Mouse (Mus musculus): Measurements from ENCODE around the gene Sdk2.

Gene Sdk2

DNA sequence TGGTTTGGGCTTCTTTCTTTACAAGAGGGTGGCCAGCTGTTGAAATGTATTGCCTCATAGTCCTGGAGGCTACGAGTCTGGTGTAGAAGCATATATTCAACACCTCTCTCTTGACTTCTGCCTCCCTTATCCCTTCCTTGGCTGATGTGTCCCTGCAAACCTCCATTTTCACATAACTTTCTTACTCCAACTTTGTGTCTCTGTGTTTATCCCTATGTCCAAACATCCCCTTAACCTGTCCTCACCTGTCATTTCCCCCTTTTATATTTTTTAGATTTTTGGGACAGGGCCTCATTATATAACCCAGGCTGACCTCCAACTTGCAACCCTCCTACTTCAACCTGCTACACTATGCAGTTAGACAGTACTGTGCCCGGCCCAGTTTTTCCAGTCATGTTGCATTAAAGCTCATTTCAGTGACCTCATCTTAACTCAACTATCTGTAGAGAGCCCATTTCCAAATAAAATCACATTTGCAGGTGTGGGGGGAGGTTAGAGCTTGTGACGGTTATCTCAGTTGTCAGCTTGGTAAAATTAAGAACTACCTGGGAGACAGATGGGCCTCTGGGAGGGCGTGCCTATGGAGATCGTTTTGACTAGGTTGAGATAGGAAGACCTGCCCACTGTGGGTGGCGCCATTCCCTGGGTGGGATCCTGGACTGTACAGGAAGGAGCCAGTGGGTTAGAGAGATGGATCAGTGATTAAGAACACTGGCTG lies 302.6 kb downstream of the Sdk2 start:
- CTCF ChIA-PET = interaction anchor here (0.5 to 0.7 kb wide), 2 partner anchors 13 to 456 kb away, joined by 3 to 4 read pairs; no protein-coding TSS in a partner anchor

DNA sequence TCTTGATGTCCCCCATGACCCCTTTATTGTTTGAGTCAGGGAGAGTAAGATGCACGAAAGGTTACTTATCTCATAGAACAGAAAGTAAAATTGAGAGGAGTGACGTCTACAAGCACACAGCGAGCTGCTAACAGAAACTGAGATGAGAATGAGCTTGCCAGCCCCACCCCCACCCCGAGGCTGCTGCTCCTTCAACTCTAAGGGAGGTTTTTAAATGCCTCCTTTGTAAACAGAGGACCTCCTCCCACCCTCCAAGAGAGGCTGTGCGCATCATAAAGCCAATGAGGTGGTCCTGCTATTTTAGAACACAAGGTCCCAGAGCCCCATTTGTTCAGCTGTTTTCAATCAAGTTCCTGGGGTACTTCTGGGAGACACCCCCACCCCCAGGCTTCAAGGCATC lies 303.4 kb downstream of the Sdk2 start:
- CTCF ChIA-PET = no interaction called here

DNA sequence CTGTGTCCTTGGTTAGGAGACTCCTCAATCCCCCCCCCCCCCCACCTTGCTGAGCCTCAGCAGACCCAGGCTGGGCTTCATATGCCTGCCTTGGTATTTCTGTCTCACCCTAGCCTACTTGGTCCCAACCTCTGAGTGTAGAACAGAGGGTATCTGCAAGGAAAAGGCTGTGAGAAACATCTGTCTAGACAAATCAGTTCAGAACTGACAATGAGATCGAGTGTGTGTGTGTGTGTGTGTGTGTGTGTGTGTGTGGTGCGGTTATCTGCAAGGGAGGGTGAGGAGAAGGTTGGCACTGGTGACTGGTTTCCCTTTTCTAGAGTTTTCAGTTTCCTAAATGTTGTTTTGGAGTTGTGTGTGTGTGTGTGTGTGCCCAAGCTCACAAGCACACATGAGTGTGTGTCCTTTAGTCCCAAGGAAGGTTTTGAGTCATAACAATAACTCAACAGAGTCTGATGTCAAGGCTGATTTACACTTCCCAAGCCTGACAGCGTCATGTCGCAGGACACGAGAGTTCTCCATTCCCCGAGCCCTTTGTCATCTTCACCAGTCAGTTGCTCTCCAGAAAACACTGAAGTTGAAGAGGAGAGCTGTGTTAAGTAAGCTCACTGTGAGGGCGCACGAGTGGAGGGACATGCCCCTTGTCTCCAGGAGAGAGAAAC lies 304.6 kb downstream of the Sdk2 start:
- CTCF ChIA-PET = no interaction called here

DNA sequence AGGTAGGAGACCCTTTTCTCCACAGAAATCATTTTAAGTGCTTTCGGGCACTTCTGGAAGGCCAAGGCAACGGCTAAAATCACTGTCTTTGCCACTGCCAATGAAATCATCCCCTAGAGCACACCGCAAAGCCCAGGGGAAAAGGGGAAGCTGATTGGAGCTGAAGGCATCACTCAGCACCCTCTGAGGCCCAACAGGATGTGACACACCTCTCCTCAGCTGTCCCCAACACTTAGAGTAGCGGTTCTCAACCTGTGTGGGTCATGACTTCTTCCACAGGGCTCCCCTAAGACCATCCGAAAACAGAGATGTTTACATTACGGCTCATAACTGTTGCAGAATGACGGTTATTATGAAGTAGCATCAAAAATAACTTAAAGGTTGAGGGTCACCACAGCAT lies 305.2 kb downstream of the Sdk2 start:
- CTCF ChIA-PET = no interaction called here

DNA sequence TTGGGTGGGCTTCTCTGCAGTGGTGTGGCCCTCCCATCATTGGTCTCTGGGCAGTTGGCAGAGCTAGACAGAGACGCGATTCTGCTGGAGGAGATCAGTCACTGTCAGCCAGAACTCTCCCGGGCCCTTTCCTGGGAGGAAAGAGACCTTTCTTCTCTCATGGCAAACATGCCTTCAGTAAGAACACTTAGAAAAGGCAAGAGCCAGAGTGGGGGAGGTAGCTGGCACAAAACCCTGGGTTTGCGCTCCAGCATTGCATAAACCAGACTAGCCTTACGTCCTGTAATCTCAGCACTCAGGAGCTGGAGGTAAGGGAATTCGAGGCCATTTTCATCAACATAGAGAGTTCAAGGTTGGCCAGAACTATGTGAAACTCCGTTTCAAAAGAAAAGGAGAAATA lies 306.4 kb downstream of the Sdk2 start:
- CTCF ChIA-PET = no interaction called here

DNA sequence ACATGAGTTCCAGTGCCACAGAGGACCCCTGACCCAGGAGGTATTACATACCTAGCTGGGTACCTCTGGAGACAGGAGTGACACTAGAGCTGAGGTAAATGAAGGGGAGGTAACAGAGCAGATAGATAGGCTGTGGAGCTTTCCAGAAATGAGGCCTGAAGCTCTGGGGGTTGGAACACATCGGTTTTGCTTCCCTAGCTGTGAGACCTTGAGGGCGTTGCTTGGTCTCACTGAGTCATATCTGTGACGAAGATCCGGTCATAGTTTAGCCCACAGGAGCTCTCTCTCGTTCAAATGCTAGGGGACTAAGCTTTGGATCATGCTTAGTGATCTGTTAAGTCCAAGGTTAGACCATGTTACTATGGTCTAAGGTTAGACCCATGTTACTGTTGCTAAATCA lies 308.0 kb downstream of the Sdk2 start:
- CTCF ChIA-PET = no interaction called here

DNA sequence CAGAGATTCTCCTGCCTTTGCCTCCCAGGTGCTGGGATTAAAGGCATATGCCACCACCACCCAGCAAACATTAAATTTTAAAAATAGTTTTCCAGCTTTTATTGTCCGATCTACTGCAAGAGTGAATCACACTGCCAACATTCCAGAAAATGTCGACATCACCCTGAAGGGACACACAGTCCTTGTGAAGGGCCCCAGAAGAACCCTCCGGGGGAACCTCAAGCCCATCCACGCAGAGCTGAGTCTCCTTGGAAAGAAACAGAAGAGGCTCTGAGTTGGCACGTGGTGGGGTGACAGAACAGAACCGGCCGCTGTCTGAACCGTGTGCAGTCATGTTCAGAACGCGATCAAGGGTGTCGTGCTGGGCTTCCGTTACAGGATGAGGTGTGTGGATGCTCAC lies 310.3 kb downstream of the Sdk2 start:
- CTCF ChIA-PET = no interaction called here

DNA sequence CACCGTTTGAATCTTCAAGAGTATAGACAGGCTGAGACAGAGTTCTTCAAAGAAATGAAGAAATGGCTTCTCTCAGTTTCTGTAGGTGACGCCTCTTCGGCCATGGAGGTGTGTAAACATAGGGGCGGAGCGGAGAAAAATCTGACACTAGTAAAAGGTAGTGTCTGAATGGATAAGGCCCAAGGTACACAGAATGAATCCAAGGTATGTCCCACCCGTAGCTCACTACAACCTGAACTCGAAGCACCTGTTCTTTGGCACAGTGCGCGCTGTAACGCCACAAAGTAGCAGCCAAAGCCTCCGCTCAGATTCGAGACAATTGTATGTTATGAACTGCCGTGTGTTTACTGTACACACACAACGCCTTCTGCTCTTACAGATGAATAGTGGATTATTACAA lies 311.0 kb downstream of the Sdk2 start:
- CTCF ChIA-PET = interaction anchor here (0.7 kb wide), 1 partner anchor 10 kb away, joined by 18 read pairs; no protein-coding TSS in a partner anchor

DNA sequence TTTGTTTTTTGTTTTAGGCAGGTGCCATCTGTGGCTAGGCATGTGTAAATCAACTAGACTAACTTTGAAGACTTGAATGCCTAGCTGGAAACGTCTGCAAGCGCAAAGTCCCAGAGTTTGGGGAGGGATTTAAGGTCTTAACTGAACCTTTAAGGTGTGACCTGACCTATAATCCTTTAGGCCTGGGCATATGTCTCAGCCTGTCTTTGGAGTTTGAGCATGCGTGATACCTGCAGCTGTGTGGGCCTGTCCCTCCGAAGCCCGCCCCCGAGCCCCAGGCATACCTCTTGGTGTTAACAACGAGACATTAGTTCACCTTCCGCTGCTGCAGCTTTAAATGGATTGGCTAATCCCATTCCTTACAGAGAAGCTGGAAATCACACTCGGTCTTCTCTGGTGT lies 312.0 kb downstream of the Sdk2 start:
- CTCF ChIA-PET = interaction anchor here (0.9 kb wide), 1 partner anchor 71 kb away, joined by 3 read pairs; the partner anchor contains the start of genes D11Wsu47e and Fam104a

DNA sequence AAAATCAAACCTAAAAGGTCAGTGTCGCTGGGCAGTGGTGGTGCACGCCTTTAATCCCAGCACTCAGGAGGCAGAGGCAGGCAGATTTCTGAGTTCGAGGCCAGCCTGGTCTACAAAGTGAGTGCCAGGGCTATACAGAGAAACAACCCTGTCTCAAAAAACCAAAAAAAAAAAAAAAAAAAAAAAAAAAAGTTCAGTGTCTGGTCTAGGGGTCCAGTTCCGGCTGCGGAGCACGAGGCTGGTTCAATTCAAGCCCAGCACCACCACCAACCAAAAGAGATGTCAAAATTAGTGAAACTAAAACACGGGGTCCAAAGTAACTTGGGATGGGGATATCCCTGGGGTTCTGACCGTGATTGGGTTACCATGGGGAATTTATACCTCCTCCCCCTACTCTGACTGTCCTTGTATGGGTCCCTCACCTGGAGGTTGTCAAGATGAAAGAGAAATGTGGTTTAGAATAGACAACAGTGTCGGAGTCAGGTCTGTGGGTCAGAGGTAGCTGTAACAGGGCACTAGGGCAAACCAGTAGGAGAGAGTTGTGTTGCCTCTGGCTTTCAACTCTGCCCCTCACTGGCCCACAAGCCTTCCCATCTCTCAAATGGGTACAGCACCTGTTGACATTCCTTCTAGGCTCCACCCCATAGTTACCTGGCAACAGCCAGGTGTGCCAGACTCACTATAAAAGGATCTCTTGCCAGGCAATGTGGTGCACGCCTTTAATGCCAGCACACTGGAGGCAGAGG lies 314.0 kb downstream of the Sdk2 start:
- CTCF ChIA-PET = no interaction called here

DNA sequence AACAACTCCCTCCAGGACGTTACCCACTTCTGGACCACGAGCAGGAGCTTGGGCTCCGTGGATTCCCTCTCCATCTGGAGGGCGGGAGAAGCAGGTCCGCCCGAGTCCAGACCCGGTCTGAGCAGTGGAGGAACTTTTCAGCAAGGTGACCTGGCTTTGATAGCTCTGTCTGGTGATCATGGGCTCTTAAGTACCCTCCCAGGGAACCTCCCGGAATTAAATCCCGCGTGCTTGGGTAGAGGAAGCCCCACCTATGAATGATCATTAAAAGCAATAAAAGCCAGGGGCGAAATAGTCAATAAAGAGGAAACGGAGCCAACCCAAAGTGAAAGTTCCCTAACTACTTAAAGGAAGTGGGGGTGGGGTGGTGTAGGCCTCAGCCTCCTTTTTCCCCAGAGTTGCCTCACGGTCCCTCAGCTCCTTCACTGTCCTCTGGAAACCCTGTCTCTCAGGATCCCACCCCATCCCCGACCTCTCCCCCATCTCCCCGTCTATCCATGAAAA lies 314.6 kb downstream of the Sdk2 start:
- CTCF ChIA-PET = interaction anchor here (0.6 kb wide), 1 partner anchor 341 kb away, joined by 15 read pairs; no protein-coding TSS in a partner anchor

DNA sequence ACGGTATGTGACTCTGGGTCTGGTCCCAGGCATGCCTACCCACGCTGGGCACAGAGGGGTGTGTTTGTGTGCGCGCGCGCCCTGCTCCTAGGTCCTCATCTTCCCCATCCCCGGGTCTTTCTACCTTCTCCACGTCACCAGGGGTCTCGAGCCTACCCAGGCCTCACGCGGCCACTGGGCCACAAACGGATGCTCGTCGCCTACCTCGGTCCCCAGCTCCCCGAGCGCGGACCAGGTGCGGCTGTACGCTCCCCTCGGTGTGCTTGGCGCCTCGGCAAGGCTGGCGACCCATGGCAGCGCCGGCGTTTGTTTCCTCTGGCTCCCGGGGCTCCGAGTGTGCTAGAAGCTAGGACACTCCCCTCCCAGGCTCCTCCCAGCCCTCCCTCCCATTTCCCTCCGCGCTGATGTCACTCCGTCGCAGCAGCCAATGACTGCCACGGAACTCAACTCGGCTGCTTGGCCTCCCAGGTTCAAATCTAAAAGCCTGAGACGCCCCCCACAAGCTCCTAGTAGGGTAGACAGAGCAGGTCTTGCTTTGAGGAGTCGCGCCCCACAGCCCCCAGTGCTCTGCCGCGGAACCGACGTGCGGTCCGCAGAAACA lies 315.3 kb downstream of the Sdk2 start, which contains the start of gene Cdc42ep4:
TSS of gene Cdc42ep4 (minus strand) at position 398 of the 601 bp plus-strand sequence.
- CTCF ChIA-PET = interaction anchor here (0.6 kb wide), 1 partner anchor 341 kb away, joined by 15 read pairs; no protein-coding TSS in a partner anchor

DNA sequence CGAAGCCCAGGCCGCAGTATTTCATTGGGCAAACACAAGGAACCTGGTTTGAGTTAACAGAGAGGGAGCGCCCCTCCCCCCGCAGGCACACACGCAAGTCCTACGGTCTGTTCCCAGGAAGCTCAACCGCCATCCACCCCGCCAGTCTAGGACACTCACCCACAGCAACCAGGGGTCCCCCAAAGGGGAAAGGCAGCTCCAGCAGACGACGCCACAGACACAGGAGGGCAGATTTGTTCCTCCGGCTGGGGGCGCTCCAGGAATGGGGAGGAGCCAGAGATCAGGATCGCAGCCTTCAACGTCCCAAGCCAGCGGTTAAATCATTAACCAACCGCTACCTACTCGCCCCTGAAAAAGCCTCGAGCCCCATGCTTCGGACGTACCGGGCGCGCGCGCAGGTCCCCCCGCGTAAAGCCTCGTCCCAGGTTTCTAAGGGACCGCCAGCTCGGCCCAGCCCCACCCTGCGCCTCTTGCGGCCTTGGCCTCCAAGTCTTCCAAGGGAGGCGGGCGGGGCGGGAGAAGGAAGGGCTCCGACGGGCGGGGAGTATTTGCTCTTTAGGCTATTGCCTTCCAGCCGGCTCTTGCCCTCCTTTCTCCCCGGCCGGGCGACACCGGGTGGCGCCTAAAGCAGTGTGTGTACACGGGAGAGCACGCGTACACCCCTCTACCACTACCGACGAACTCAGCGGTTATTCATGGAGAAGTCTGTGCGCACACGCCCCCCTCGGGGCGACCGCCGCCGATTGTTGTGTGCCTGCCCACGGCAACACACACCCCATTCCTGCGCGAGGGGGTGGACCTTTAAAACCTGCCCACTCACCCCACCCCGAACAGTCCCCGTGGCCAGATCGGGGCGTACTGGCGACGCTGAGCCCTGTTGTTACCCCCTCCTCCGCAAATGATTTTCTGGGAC lies 316.0 kb downstream of the Sdk2 start:
- CTCF ChIA-PET = interaction anchor here (0.7 to 1.1 kb wide), 2 partner anchors 35 to 60 kb away, joined by 3 read pairs; no protein-coding TSS in a partner anchor

DNA sequence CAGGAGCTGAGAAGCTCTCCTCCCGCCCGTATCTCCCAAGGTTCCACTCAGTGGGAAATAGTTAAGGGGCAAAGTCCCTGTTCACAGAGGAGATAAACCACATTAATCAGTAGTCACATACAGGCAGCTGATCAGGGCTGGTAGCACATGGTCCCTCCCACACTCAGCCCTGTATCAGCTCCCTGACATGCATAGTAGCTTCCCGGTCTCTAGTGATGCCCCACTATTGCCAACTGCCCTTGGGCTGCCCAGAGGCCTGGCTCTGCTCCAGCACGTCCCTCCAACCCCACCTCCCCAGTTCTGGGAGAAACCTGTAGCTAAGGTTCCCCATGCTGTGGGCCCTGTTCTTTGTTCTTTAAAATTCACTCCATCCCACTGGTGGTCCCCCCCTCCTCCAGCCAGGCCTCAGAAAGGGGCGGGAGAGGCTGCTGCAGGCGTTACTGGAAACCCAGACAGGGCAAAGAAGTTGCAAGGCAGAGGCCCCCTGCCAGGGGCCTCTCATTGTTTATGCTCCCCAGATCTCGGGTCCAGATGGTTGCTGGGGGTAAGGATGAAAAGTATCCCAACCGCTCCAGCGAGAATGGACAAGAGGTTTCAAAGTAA lies 317.0 kb downstream of the Sdk2 start:
- CTCF ChIA-PET = interaction anchor here (0.7 to 1.1 kb wide), 2 partner anchors 36 to 61 kb away, joined by 3 read pairs; no protein-coding TSS in a partner anchor

DNA sequence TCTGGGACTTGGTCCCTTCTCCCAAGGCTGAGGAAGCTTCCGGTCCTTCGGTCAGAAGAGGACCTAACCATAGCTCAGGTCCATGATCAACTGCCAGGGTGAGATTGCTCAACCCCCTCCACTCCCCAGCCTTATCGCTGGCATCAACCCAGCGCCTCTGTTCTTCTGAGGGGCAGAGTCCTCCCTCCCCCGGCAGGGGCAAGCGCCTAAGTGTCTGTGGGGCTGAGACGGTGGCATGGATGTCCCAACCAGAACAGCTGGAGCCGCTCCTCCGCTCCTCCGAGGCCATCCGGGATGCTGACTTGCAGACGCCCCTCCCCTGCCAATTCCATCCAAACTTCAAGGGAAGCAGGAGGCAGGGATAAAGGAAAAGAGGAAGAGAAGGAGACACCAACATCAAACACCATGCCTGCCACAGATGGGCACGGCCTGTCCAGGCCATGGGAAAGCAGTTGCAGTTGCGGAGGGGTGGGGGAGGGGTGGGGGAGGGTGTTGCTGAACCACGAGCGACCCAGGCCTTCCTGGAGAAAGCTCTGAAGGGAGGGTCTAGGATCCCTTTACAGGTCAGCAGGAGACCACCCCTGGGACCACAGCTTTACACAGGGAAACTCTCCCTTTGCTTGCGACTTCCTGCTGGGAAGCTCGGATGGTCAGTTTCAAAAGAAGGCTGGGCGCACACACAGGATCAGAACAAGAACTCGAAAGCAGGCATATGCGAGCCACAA lies 317.9 kb downstream of the Sdk2 start:
- CTCF ChIA-PET = no interaction called here

DNA sequence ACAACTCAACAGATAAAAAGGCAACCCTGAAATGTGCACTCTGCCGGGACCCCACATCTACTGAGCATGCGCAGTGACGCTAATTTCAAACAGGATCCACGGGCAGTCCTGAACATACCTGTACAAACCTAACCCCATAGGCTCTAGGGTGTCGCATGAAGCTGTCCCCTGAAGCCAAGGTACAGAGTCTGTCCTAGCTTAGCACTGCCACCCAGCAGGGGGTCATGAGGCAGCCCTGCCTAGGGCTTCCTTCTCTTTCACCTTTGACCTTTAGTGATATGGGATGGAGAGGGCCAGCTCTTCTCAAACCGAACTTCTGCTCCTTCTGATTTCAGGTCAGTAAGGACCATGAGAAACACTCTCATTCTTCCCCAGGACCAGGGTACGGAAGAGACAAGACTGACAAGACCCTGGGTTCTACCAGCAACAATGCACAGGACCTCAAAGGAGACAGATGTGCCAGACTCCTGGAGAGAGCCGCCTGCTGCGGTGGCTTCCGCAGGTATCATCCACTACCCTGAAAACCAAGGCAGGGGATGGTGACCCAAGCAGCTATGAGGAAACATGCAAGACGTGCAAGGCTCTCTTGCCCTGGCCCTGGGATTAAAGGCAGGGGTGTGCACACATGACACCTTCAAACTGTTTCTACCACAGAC lies 319.0 kb downstream of the Sdk2 start:
- CTCF ChIA-PET = no interaction called here

DNA sequence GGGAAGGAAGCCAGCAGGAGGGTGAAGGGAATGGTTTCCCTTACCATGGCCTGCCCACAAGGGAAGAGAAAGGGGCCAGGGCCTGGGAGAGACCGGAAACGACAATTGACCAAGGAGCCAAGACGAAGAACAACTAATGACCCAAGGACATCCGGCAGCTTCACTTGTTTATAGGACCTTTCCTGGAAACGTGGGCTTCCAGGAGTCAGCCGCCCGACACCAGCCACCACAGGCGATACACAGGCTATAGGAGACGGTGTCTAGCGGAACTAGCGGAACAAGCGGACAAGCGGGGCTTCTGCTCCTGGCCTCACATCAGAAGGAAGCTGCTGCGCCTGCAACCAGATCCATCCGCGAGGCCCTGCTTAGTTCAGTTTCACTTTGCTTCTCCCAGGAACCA lies 319.8 kb downstream of the Sdk2 start:
- CTCF ChIA-PET = no interaction called here

DNA sequence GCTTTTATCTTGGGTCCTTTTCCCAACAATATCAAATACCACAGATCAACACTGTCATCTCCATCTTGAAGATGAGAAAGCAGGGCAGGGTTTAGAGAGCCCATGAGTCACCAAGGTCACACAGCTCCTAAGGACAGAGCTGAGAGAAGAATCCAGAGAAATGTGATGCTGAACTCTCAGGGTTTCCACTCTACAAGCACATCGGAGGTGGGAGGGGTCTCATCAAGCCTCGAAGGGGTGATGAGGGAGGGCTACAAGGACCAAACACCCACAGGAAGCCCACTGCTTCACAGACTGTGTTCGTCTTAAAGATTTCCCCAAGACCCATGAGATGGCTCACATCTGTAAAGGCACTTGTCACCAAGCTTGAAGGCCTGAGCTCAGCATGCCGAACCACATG lies 320.9 kb downstream of the Sdk2 start:
- CTCF ChIA-PET = interaction anchor here (0.6 kb wide), 1 partner anchor 10 kb away, joined by 18 read pairs; no protein-coding TSS in a partner anchor

DNA sequence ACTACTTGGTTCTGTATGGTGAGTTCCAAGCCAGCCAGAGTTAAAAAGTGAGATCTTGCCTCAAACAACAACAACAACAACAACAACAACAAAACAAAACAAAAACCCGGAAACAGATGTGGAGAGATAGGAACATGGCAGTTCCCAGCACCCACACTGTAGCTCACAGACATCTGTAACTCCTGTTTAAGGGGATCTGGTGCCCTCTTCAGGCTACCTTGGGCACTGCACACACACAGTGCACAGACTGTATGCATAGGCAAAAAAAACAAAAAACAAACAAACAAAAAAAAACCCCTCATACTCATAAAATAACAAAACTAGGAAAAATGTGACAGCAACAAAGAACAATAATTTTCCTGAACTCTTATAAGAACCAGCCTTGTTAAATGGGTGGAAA lies 323.8 kb downstream of the Sdk2 start:
- CTCF ChIA-PET = no interaction called here

All from spleen, embryonic (tissue).